Mouse (Mus musculus) cerebellum, postnatal 4 days (tissue): ENCODE measurements around the gene Ctcfl.
"Not testable (repeated sequence)": the region's sequence is repeated elsewhere in the genome, so short reads cannot be mapped to it uniquely, and the experiment has no call there.

ENCODE experiments used
- DNase-seq, 2 experiments: peaks; one replicate each; pipeline ENCODE4 v3.0.0; 2022; ENCODE audit warnings: low spot score in 2 of 2, mixed read lengths in 1 of 2

Ctcfl gene

GRCm38 (mm10) chr2:173143611-173144010, 24.3 kb upstream of the Ctcfl start:
- DNase-seq, result no peak

GRCm38 (mm10) chr2:173138323-173139239, 19.3 kb upstream of the Ctcfl start:
- DNase-seq, result no peak

GRCm38 (mm10) chr2:173134695-173135094, 15.4 kb upstream of the Ctcfl start:
- DNase-seq, result no peak

- no peak for DNase-seq
These were observed 13.5 kb upstream of the Ctcfl start for GRCm38 (mm10) chr2:173132794-173133300.

GRCm38 (mm10) chr2:173132262-173132661, 12.9 kb upstream of the Ctcfl start:
- no peak for DNase-seq

GRCm38 (mm10) chr2:173129111-173129510, 9.8 kb upstream of the Ctcfl start:
- DNase-seq, result no peak

- DNase-seq, result no peak
These were observed 7.1 kb upstream of the Ctcfl start for GRCm38 (mm10) chr2:173126386-173126785.

- no peak for DNase-seq
These were observed 4.9 kb upstream of the Ctcfl start for GRCm38 (mm10) chr2:173124022-173124735.

GRCm38 (mm10) chr2:173120117-173120516, 792 bp upstream of the Ctcfl start:
- not testable (repeated sequence) for DNase-seq

GRCm38 (mm10) chr2:173113796-173114195, 5.5 kb downstream of the Ctcfl start:
- DNase-seq, result not testable (repeated sequence)

- DNase-seq, result no peak
These were observed 8.8 kb downstream of the Ctcfl start for GRCm38 (mm10) chr2:173110571-173110970.

GRCm38 (mm10) chr2:173109510-173109909, 9.8 kb downstream of the Ctcfl start:
- DNase-seq, result no peak

GRCm38 (mm10) chr2:173108509-173109190, 10.7 kb downstream of the Ctcfl start:
- DNase-seq, result no peak

- peak in 1 of 2 experiments; percentile 67 for DNase-seq
These were observed 12.2 kb downstream of the Ctcfl start for GRCm38 (mm10) chr2:173106889-173107785.

GRCm38 (mm10) chr2:173106409-173106808, 12.9 kb downstream of the Ctcfl start:
- no peak for DNase-seq

- DNase-seq, result peak in 1 of 2 experiments; percentile 29
These were observed 22.0 kb downstream of the Ctcfl start for GRCm38 (mm10) chr2:173097337-173097736.

- DNase-seq, result peak; percentile 84 to 86
These were observed 29.9 kb downstream of the Ctcfl start for GRCm38 (mm10) chr2:173089437-173089836.

- no peak for DNase-seq
These were observed 31.9 kb downstream of the Ctcfl start for GRCm38 (mm10) chr2:173087405-173087804.

GRCm38 (mm10) chr2:173085763-173086162, 33.6 kb downstream of the Ctcfl start:
- no peak for DNase-seq

GRCm38 (mm10) chr2:173084871-173085270, 34.5 kb downstream of the Ctcfl start:
- no peak for DNase-seq
